Mouse (Mus musculus) hindbrain, postnatal 0 days (tissue): ENCODE results near the gene Adam15. TPM values are rescaled to one million over a fixed set of nuclear protein-coding genes. Genes with fewer than 3 reads are reported as not detected.

Experiments used
- ATAC-seq: fragments of 200-750 bp; cut with Nextera tagmentation; 2 replicates; pipeline ENCODE4 v1.8.0; 2017; ENCODE audit warnings: mild to moderate bottlenecking, moderate TSS enrichment, moderate library complexity
- DNase-seq: peaks from one replicate; pipeline ENCODE4 v3.0.0-alpha.2; 2015; ENCODE audit warnings: low spot score
- H3K27ac ChIP-seq: fragments of 300-500 bp; sonication (generic); 2 replicates; pipeline ENCODE4 v1.5.1; 2014; ENCODE audit warnings: mild to moderate bottlenecking
- H3K27me3 ChIP-seq: fragments of 300-500 bp; sonication (generic); 2 replicates; pipeline ENCODE4 v1.6.1; 2014; ENCODE audit warnings: low read length, mixed read lengths; ENCODE audit not compliant: insufficient read depth
- H3K36me3 ChIP-seq: fragments of 300-500 bp; sonication (generic); 2 replicates; pipeline ENCODE4 v1.6.1; 2014; ENCODE audit warnings: low read length, mixed read lengths; ENCODE audit not compliant: insufficient read depth
- H3K4me1 ChIP-seq: fragments of 300-500 bp; sonication (generic); 2 replicates; pipeline ENCODE4 v1.6.1; 2014; ENCODE audit warnings: antibody characterized with exemption, low read length, mixed read lengths; ENCODE audit not compliant: insufficient read depth
- H3K4me2 ChIP-seq: fragments of 300-500 bp; sonication (generic); 2 replicates; pipeline ENCODE4 v1.6.1; 2014; ENCODE audit warnings: low read depth, mild to moderate bottlenecking, low read length, moderate library complexity, mixed read lengths
- H3K4me3 ChIP-seq: fragments of 300-500 bp; sonication (generic); 2 replicates; pipeline ENCODE4 v1.5.1; 2014; ENCODE audit warnings: low read length
- H3K9ac ChIP-seq: fragments of 300-500 bp; sonication (generic); replicated peaks from 2 replicates; pipeline ENCODE4 v1.6.1; 2014; ENCODE audit warnings: mild to moderate bottlenecking, low read length, moderate library complexity, mixed read lengths
- H3K9me3 ChIP-seq: fragments of 300-500 bp; sonication (generic); 2 replicates; pipeline ENCODE4 v1.6.1; 2016; ENCODE audit warnings: low read length, mixed read lengths
- CTCF ChIP-seq: IDR thresholded peaks from 2 replicates; pipeline ENCODE4 v1.5.1; 2016; ENCODE audit warnings: antibody characterized with exemption, control low read depth, low read depth
- WGBS: fragments of 180-500 bp; shearing (Covaris S2); extraction: QIAGEN DNeasy Blood & Tissue Kit; methylation state at CpG from one replicate; pipeline ENCODE4 v1.1.7; 2014; 5-methylcytosine and 5-hydroxymethylcytosine counted together
- polyA plus RNA-seq: library from polyadenylated mRNA; unstranded; fragments of >200 nt; fragmentation: Nextera tagmentation; extraction: Ambion mirVana; gene quantifications from 2 replicates; pipeline ENCODE4 v1.2.1, GENCODE M21; 2015
- total RNA-seq: library from RNA; depleted of rRNA; stranded (reverse); fragments of >200 nt; gene quantifications from 2 replicates; pipeline ENCODE4 v1.2.3, GENCODE M21; 2014

The Adam15 gene
- total and polyA plus RNA-seq, 2 experiments from 2014 or later: 73.2 to 94.4 TPM

DNA sequence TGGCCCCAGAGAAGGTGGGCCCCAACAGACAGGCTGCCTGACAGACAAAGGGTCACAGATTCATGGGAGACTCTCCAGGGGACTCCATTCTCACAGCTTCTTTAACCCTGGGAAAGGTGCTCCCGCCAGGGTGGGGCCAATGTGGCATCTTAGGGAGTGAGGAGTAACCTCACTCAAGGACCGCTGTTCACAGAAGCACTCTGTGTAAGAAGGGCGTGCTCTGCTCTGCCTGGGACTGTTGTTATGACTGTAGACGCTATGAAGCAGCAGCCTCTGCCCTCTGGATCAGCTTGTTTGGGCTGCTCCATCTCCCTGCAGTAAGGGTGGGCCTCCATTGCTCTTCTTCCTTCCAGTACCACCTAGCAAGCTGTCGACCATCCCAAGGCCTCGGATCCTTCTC, 45.4 kb downstream of the Adam15 start:
- Histone ChIP-seq H3K4me2 (no peak overlapping the region), H3K4me1 (no peaks in the 10 kb centered on the region), H3K36me3 (no peaks in the 10 kb centered on the region), H3K27me3 (no peaks in the 10 kb centered on the region), H3K4me3 (no peak overlapping the region), H3K9ac (no peak overlapping the region), H3K27ac (no peak overlapping the region), H3K9me3 (no peaks in the 10 kb centered on the region)
- 65% methylated on average over 6 of the region's 6 CpGs for WGBS
- no peak for TF ChIP-seq CTCF
- ATAC-seq: no peak
- no peak for DNase-seq

DNA sequence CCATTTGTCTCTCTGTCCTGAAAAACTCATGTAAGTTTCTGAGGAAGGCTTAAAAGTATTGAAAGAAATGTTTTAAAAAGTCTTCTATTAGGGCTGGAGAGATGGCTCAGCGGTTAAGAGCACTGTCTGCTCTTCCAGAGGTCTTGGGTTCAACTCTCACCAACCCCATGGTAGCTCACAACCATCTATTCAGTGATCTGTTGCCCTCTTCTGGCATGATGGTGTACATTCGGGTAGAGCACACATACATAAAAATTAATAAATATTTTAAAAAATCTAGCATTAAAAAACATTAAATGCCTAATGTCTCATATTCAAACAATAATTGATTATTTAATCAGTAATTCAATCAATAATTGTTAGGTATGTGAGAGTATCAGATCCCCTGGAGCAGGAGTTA, 49.3 kb downstream of the Adam15 start:
- H3K27me3 ChIP-seq: no peaks in the 10 kb centered on the region
- H3K4me3 ChIP-seq: no peak overlapping the region
- WGBS: 71% methylated on average over 2 of the region's 2 CpGs
- H3K27ac ChIP-seq: no peak overlapping the region
- no peak for TF ChIP-seq CTCF
- H3K9ac ChIP-seq: no peak overlapping the region
- no peaks in the 10 kb centered on the region for H3K36me3 ChIP-seq
- H3K4me2 ChIP-seq: no peak overlapping the region
- DNase-seq (no peak), ATAC-seq (no peak)
- H3K9me3 ChIP-seq: no peaks in the 10 kb centered on the region
- no peaks in the 10 kb centered on the region for H3K4me1 ChIP-seq

DNA sequence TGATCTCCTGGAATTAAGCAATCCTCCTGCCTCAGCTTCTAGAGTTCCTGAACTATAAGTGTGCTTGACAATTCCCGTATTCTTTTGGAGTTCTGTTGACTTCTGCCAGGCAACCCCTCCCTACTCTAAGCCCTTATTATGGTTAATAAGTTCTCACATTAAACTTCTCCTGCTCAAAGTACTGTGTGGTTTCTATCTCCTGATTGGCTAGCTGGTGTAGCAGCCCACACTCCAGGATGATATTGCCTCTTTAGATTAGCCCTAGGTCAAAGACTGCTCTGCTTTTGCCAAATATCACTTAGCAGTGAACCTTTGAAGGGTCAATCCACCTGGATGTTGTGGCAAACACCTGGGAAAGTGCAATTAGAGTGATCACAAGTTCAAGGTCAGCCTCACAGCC, 49.7 kb downstream of the Adam15 start:
- Histone ChIP-seq H3K27ac (no peak overlapping the region), H3K4me2 (peak overlapping the region; percentile 44), H3K4me3 (no peak overlapping the region), H3K27me3 (no peaks in the 10 kb centered on the region), H3K9ac (no peak overlapping the region), H3K36me3 (no peaks in the 10 kb centered on the region), H3K9me3 (no peaks in the 10 kb centered on the region), H3K4me1 (no peaks in the 10 kb centered on the region)
- no peak for ATAC-seq
- DNase-seq: no peak
- TF ChIP-seq CTCF: no peak
- WGBS: 58% methylated on average over 1 of the region's 1 CpGs

DNA sequence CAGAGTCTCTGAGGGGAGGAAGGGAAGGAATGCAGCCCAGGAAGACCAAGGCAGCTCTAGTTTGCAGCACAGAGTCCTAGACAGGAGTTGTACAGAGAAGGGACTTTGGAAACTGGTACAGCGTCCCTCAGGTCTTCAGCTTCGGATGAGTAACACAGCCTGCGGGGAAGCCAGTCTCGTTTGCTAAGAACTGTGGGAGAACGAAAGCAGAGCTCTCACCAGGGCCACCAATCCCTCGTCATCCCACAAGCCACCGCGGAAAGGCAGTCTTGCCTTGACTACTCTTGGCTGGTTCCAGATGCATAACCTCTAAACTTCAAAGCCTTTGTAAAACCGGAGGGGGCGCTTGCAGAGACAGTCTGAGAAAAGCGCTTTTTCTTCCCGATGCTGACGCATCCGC, 50.3 kb downstream of the Adam15 start:
- ATAC-seq: peak; percentile 67; the same call in 1 of the 2 replicates
- H3K4me3 ChIP-seq: peak overlapping the region; percentile 11; the same call in 1 of the 2 replicates

DNA sequence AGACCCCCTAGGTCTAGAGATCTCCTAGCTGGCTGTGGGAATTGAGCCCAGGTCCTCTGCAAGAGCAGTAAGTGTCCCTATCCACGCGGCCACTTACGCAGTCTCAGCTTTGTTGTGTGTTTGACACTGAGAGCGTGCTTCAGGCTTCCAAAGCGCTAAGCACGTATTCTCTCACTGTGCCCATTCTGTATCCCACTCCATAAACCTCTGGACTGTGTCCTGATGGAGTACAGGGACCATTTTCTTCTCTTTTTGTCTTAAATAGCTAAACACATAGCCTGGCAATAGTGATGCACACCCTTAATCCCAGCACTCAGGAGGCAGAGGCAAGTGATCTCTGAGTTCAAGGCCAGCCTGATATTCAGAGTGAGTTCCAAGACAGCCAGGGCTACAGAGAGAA, 50.9 kb downstream of the Adam15 start:
- ATAC-seq (no peak), DNase-seq (no peak)
- Histone ChIP-seq H3K9me3 (no peaks in the 10 kb centered on the region), H3K4me1 (no peaks in the 10 kb centered on the region), H3K36me3 (no peaks in the 10 kb centered on the region), H3K9ac (no peak overlapping the region), H3K4me3 (no peak overlapping the region), H3K4me2 (no peak overlapping the region), H3K27ac (no peak overlapping the region), H3K27me3 (no peaks in the 10 kb centered on the region)
- WGBS: 74% methylated on average over 6 of the region's 6 CpGs
- no peak for TF ChIP-seq CTCF

More for the DNA sequence above, 50.3 kb downstream of the Adam15 start:
- Histone ChIP-seq H3K4me1 (no peaks in the 10 kb centered on the region), H3K9ac (no peak overlapping the region), H3K36me3 (no peaks in the 10 kb centered on the region), H3K9me3 (no peaks in the 10 kb centered on the region), H3K27me3 (no peaks in the 10 kb centered on the region), H3K27ac (no peak overlapping the region), H3K4me2 (peak overlapping the region; percentile 44)
- DNase-seq: peak; percentile 61
- TF ChIP-seq CTCF: peak; percentile 35
- WGBS: 2% methylated on average over 14 of the region's 14 CpGs

DNA sequence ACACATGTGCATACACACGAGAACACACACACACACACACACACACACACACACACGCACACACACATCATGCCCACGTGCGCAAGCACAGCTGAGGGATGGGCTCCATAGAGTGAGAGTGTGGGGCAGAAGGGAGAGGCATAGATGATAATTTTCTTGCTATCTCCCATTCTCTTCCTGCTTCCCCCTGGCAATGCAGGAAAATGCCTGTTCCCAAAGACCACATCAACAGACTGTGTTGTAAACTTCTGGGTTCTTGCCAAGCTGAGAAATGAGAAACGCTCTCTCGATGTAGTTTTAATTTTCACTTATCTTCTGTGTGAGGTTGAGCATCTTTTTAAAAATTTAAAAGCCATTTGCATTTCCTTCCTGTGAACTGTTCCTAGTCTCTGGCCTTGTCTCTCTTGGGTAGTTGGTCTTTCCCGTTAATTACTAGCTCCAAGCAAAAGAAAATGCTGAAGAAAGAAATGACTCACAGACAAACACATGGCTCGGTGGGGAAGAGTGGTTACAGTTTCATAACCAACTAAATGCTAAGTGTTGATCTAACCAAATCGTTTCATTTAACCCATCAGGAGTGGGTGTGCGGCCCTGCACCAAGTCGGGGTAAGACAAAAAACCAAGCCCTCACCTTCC, 52.9 kb downstream of the Adam15 start:
- 77% methylated on average over 11 of the region's 11 CpGs for WGBS
- no peak for ATAC-seq

DNA sequence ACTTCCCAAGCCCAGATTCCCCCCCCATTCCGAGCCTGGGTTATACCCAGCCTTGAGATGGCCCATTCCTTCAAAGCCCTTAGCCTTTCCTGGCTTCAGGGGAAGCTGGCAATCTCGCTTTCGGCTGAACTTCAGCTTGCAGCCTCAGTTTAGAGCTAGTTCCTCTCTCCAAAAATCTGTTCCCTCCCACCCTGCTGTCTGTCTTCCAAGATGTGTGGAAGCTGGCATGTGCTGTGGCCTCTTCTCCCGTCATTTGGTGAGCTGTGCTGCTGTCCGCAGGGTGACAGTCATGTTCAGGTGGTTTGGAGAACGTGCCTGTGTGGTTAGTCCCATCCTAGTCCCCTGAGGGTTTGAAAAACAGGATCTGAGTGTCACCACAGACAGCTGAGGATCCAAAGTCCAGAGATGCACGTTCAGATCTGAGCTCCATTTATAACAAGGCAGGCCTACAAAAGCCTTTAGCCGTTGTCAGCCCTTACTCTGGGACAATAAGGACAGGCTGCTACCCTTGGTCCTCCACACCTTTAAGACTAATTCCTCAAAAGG, 54.0 kb downstream of the Adam15 start:
- H3K9ac ChIP-seq: no peak overlapping the region
- H3K4me3 ChIP-seq: no peak overlapping the region
- no peaks in the 10 kb centered on the region for H3K9me3 ChIP-seq
- H3K27ac ChIP-seq: no peak overlapping the region
- no peak overlapping the region for H3K4me2 ChIP-seq
- no peak for TF ChIP-seq CTCF
- no peak for DNase-seq
- no peaks in the 10 kb centered on the region for H3K36me3 ChIP-seq
- H3K4me1 ChIP-seq: no peaks in the 10 kb centered on the region
- 79% methylated on average over 8 of the region's 8 CpGs for WGBS
- no peaks in the 10 kb centered on the region for H3K27me3 ChIP-seq
- ATAC-seq: no peak

More for the DNA sequence above, 52.9 kb downstream of the Adam15 start:
- no peak for DNase-seq
- no peaks in the 10 kb centered on the region for H3K36me3 ChIP-seq
- H3K9ac ChIP-seq: no peak overlapping the region
- TF ChIP-seq CTCF: no peak
- no peaks in the 10 kb centered on the region for H3K27me3 ChIP-seq
- no peak overlapping the region for H3K4me3 ChIP-seq
- H3K4me1 ChIP-seq: no peaks in the 10 kb centered on the region
- no peak overlapping the region for H3K4me2 ChIP-seq
- no peak overlapping the region for H3K27ac ChIP-seq
- H3K9me3 ChIP-seq: no peaks in the 10 kb centered on the region
